Mouse (Mus musculus): Measurements from ENCODE around the gene Gm20388. TPM values are rescaled to one million over a fixed set of nuclear protein-coding genes. Genes with fewer than 3 reads are reported as not detected.
A peak's percentile ranks its signal among the peaks of the same experiment; 100 is the strongest.

Gene Gm20388
- polyA plus RNA-seq, 1 experiment from 2014 or later: 3.6 TPM

- H3K9me3 ChIP-seq: no peaks in the 10 kb centered on the region
- H3K36me3 ChIP-seq (replicated peaks): peaks cover 46% of the 10 kb centered on the region
- H3K27me3 ChIP-seq (replicated peaks; ENCODE audit: low read depth, poor library complexity, severe bottlenecking): no peaks in the 10 kb centered on the region
- H3K27ac ChIP-seq (replicated peaks): no peak overlapping the region
- DNase-seq (ENCODE audit: low spot score): no peak
- 88% methylated on average over 5 of the region's 5 CpGs for WGBS
- H3K4me3 ChIP-seq: no peak overlapping the region
- peaks cover 27% of the 10 kb centered on the region for H3K4me1 ChIP-seq
These were observed 3901.6 kb downstream of the Gm20388 start for GRCm38 (mm10) chr8:123812227-123812626.

DNA sequence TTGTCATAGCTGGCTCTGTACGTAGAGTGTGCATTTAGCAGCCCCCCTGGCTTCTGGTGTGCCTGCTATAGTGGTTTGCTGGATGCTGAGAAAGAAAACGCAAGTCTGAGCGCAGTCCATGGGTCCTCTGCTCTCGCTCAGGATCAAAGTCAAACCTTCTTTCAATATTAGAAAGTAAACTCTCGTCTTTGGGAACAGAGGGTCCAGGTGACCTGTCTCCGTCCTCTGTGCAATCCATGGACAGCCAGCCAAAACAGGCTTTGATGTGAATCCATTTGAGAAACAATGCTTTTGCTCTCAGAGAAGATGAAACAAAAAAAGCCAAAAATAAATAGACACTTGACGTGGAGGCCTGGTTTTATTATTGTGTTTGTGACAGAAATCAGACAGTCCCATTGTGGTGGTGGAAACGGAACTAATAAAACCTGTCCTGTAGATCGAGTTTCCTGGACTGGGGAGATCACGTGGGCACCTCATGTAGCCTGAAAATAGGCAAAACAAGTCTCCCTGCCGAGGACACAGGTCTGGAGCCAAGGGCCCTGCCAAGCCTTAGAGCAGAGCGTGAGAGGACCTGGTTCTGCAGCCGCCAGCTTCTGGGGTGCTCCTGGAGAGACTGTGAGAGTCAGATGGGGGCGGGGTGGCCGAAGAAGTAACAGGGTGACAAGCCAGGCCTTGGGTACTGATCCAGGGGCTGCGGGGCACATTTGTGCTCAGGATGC, 3902.7 kb downstream of the Gm20388 start:
- Histone ChIP-seq H3K36me3 (replicated peaks) (peaks cover 57% of the 10 kb centered on the region), H3K4me3 (no peak overlapping the region), H3K9me3 (no peaks in the 10 kb centered on the region), H3K4me1 (peaks cover 18% of the 10 kb centered on the region), H3K27ac (replicated peaks) (peak overlapping the region; percentile 30; the same call in 1 of the 2 replicates), H3K27me3 (replicated peaks; ENCODE audit: low read depth, poor library complexity, severe bottlenecking) (no peaks in the 10 kb centered on the region)
- 83% methylated on average over 16 of the region's 16 CpGs for WGBS
- no peak for DNase-seq (ENCODE audit: low spot score)

DNA sequence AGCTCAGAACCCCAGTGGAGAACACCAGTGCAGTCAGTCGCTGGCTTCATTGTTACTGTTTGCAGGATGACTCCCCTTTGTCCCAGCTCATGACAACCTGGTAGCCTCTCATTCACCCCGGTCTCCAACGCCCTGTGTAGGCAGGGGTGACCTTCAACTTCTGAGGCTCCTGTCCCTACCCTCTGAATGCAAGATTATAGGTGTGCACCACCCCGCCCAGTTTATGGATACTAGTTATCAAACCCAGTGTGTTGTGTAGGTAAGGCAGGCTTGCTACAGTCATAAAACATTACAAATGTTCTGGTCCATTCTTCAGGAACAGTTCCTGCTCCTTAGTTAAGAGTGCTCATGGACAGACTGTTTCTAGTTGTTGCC, 3903.2 kb downstream of the Gm20388 start:
- peaks cover 61% of the 10 kb centered on the region for H3K36me3 ChIP-seq (replicated peaks)
- DNase-seq (ENCODE audit: low spot score): no peak
- no peaks in the 10 kb centered on the region for H3K27me3 ChIP-seq (replicated peaks; ENCODE audit: low read depth, poor library complexity, severe bottlenecking)
- no peak overlapping the region for H3K4me3 ChIP-seq
- H3K27ac ChIP-seq (replicated peaks): 0 out of 2 replicates have a peak overlapping the region, but pooled peaks have one; percentile 30
- 95% methylated on average over 4 of the region's 4 CpGs for WGBS
- peaks cover 15% of the 10 kb centered on the region for H3K4me1 ChIP-seq
- no peaks in the 10 kb centered on the region for H3K9me3 ChIP-seq

DNA sequence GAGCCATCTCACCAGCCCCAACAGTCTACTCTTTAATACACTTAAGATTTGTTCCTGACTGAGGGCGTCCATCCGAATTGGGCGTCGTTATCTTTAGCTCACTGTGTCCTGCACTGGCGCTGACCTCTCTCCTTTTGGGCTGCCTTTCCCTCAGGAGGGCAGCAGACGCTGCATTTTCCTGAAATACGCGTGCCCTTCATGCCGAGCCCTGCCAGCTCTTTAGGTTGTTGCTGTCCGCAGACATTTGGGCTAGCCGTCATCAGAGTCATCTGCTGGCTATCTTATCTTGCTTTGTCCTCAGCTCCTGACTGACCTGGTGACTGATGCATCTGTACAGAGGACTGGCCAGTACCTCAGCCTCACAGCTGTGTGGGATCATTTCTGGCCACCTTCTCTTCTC, 3904.7 kb downstream of the Gm20388 start:
- Histone ChIP-seq H3K27ac (replicated peaks) (no peak overlapping the region), H3K9me3 (no peaks in the 10 kb centered on the region), H3K4me3 (no peak overlapping the region), H3K27me3 (replicated peaks; ENCODE audit: low read depth, poor library complexity, severe bottlenecking) (no peaks in the 10 kb centered on the region), H3K36me3 (replicated peaks) (peaks cover 64% of the 10 kb centered on the region), H3K4me1 (peaks cover 13% of the 10 kb centered on the region)
- no peak for DNase-seq (ENCODE audit: low spot score)
- WGBS: 89% methylated on average over 11 of the region's 11 CpGs

DNA sequence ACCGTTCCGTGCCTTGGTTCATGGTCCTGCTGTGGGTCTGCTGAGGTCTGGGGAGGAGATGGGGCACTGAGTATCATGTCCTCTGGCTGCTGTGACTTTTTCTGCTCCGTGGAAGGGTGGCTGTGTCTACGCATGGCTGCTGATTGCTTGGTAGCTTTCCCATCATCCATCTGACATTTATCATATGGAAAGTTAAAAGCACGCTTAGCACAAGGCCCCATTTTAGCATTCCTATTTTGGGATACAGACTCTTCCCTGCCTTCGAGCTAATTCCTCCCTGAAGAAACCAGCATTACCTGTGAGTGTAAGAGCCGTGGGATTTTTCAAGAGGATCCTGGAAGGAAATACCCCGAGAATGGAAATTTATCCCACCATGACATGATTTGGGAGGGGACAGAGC, 3906.3 kb downstream of the Gm20388 start:
- Histone ChIP-seq H3K27me3 (replicated peaks; ENCODE audit: low read depth, poor library complexity, severe bottlenecking) (no peaks in the 10 kb centered on the region), H3K4me1 (peaks cover 10% of the 10 kb centered on the region), H3K9me3 (no peaks in the 10 kb centered on the region), H3K4me3 (no peak overlapping the region), H3K36me3 (replicated peaks) (peaks cover 71% of the 10 kb centered on the region), H3K27ac (replicated peaks) (no peak overlapping the region)
- WGBS: 95% methylated on average over 8 of the region's 8 CpGs
- DNase-seq (ENCODE audit: low spot score): no peak

GRCm38 (mm10) chr8:123817747-123818146, 3907.1 kb downstream of the Gm20388 start:
- Histone ChIP-seq H3K4me1 (peaks cover 10% of the 10 kb centered on the region), H3K27me3 (replicated peaks; ENCODE audit: low read depth, poor library complexity, severe bottlenecking) (no peaks in the 10 kb centered on the region), H3K27ac (replicated peaks) (no peak overlapping the region), H3K4me3 (no peak overlapping the region), H3K9me3 (peaks cover under 1% of the 10 kb centered on the region; the same call in 1 of the 2 replicates), H3K36me3 (replicated peaks) (peaks cover 79% of the 10 kb centered on the region)
- no peak for DNase-seq (ENCODE audit: low spot score)
- 93% methylated on average over 11 of the region's 11 CpGs for WGBS

GRCm38 (mm10) chr8:123819683-123820610, 3909.3 kb downstream of the Gm20388 start:
- DNase-seq (ENCODE audit: low spot score): no peak
- Histone ChIP-seq H3K4me3 (no peak overlapping the region), H3K9me3 (peaks cover 4% of the 10 kb centered on the region; the same call in 1 of the 2 replicates), H3K4me1 (no peaks in the 10 kb centered on the region), H3K36me3 (replicated peaks) (peaks cover 89% of the 10 kb centered on the region), H3K27me3 (replicated peaks; ENCODE audit: low read depth, poor library complexity, severe bottlenecking) (no peaks in the 10 kb centered on the region), H3K27ac (replicated peaks) (no peak overlapping the region)
- WGBS: 94% methylated on average over 19 of the region's 19 CpGs

- H3K36me3 ChIP-seq (replicated peaks): peaks cover 91% of the 10 kb centered on the region
- no peak overlapping the region for H3K27ac ChIP-seq (replicated peaks)
- 91% methylated on average over 6 of the region's 6 CpGs for WGBS
- peaks cover 5% of the 10 kb centered on the region; the same call in 1 of the 2 replicates for H3K4me1 ChIP-seq
- H3K27me3 ChIP-seq (replicated peaks; ENCODE audit: low read depth, poor library complexity, severe bottlenecking): no peaks in the 10 kb centered on the region
- DNase-seq (ENCODE audit: low spot score): no peak
- H3K9me3 ChIP-seq: peaks cover 4% of the 10 kb centered on the region; the same call in 1 of the 2 replicates
- no peak overlapping the region for H3K4me3 ChIP-seq
These were observed 3910.1 kb downstream of the Gm20388 start for GRCm38 (mm10) chr8:123820780-123821179.

DNA sequence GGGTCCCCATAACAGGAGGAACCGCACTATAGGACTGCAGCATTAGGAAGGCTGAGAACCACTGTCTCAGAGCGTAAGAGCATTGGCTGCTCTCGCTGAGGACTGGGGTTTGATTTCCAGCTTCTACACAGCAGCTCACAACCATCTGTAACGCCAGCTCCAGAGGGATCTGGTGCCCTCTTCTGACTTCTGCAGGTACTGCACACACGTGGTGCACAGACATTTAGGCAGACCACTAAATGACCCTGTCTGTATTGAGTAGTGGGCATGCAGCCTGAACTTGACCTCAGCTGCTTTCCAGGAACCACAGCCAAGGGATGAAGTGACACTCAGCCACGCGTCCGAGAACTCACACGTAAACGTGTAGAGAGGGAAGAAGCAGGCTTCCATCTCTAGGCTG, 3912.5 kb downstream of the Gm20388 start:
- WGBS: 95% methylated on average over 10 of the region's 10 CpGs

GRCm38 (mm10) chr8:123823532-123824123, 3913.0 kb downstream of the Gm20388 start:
- Histone ChIP-seq H3K27ac (replicated peaks) (no peak overlapping the region), H3K9me3 (peaks cover 4% of the 10 kb centered on the region; the same call in 1 of the 2 replicates), H3K36me3 (replicated peaks) (peaks cover 91% of the 10 kb centered on the region), H3K4me3 (no peak overlapping the region), H3K4me1 (peaks cover 9% of the 10 kb centered on the region; the same call in 1 of the 2 replicates), H3K27me3 (replicated peaks; ENCODE audit: low read depth, poor library complexity, severe bottlenecking) (no peaks in the 10 kb centered on the region)
- no peak for DNase-seq (ENCODE audit: low spot score)
- 96% methylated on average over 18 of the region's 18 CpGs for WGBS

More for the DNA sequence above, 3912.5 kb downstream of the Gm20388 start:
- Histone ChIP-seq H3K27me3 (replicated peaks; ENCODE audit: low read depth, poor library complexity, severe bottlenecking) (no peaks in the 10 kb centered on the region), H3K4me3 (no peak overlapping the region), H3K4me1 (peaks cover 9% of the 10 kb centered on the region; the same call in 1 of the 2 replicates), H3K27ac (replicated peaks) (no peak overlapping the region), H3K36me3 (replicated peaks) (peaks cover 91% of the 10 kb centered on the region), H3K9me3 (peaks cover 4% of the 10 kb centered on the region; the same call in 1 of the 2 replicates)
- DNase-seq (ENCODE audit: low spot score): no peak

GRCm38 (mm10) chr8:123826001-123826400, 3915.4 kb downstream of the Gm20388 start:
- Histone ChIP-seq H3K9me3 (peaks cover 4% of the 10 kb centered on the region; the same call in 1 of the 2 replicates), H3K4me1 (peaks cover 9% of the 10 kb centered on the region; the same call in 1 of the 2 replicates), H3K4me3 (no peak overlapping the region), H3K27me3 (replicated peaks; ENCODE audit: low read depth, poor library complexity, severe bottlenecking) (no peaks in the 10 kb centered on the region), H3K27ac (replicated peaks) (no peak overlapping the region), H3K36me3 (replicated peaks) (peaks cover 93% of the 10 kb centered on the region)
- 66% methylated on average over 9 of the region's 9 CpGs for WGBS
- DNase-seq (ENCODE audit: low spot score): peak; percentile 49

GRCm38 (mm10) chr8:123826758-123827157, 3916.1 kb downstream of the Gm20388 start:
- Histone ChIP-seq H3K27ac (replicated peaks) (no peak overlapping the region), H3K9me3 (peaks cover 4% of the 10 kb centered on the region; the same call in 1 of the 2 replicates), H3K27me3 (replicated peaks; ENCODE audit: low read depth, poor library complexity, severe bottlenecking) (no peaks in the 10 kb centered on the region), H3K4me1 (peaks cover 9% of the 10 kb centered on the region; the same call in 1 of the 2 replicates), H3K36me3 (replicated peaks) (peaks cover 100% of the 10 kb centered on the region), H3K4me3 (no peak overlapping the region)
- DNase-seq (ENCODE audit: low spot score): no peak
- 92% methylated on average over 7 of the region's 7 CpGs for WGBS

All from embryonic facial prominence, embryonic 10.5 days (tissue).